Mouse (Mus musculus): ENCODE results near the gene 4930474N05Rik. TPM values are rescaled to one million over a fixed set of nuclear protein-coding genes. Genes with fewer than 3 reads are reported as not detected.

4930474N05Rik gene
- polyA plus RNA-seq (2015; fragmentation: Nextera tagmentation; extraction: Ambion mirVana), result not detected in 2 replicates

DNA sequence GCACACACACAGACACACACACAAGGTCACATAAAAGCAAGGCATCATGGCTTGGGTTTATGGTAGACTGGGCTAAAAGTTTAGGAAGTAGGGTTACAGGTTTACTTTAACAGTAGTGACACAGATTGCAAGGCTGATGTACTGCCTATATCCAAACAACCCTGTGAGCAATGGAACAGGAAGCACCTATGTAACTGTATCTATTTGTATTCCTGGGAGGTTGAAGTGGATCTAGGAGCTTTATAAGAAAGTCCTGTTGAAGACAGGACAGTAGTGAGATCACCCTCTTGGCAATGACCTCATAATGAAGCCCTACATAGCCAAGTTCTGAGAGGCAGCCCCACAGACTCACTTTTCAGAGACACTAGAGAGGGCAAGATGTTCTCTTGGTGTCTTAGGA, at the start of gene 4930474N05Rik:
Gene 4930474N05Rik (plus strand): TSS at position 301 of the 400 bp plus-strand sequence.
- DNase-seq (ENCODE audit: low spot score), result no peak

DNA sequence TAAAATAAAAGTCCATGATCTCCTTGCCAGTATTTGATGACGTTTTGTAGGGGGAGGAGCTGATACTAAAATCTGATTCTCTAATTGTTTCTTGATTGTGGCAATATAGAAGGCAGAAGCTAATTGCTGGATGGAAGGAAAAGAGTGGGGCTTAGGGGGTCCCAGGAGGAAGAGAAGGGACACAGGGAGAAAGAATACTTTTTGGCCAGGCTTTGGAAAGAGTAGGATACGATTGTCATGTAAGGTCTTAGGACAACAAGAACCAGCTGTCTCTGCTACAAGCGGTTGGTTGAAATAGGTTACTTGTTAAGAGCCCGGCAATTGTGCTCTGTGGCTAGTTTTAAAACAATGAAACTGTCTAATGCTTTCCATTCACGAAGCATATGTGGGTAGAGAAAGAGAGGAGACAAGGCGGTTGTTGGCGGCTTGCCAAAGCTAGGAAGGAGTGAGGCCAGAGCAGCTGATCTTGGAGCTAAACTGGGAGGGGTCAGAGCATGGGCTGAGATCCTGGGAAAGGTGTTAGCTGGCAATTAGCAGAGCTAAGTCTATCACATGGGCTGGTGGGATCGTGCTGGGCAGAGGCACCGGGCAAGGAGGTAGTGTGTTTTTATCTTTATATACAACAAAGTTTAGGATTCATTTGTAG, 45.8 kb upstream of the 4930474N05Rik start:
- DNase-seq (ENCODE audit: low spot score), result no peak

DNA sequence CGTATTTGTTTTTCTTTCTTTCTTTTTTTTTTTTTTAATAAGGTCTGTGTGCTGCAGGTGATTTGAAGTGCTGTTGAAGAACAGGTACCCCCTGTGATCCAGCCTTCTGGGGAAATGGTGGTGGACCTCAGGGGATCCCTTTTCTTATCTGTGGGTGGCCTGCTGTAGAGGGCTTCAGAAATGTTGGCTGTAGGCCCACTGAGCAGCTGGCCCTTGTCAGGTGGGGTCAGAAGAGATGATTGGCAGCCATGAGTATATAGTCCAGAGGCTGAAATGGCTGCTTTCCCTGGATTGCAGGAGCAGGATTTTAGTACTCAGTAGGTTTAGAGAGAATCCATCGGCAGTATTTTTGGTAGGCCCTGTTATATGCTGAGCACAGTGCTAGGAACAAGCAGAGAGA, 41.4 kb upstream of the 4930474N05Rik start:
- no peak for DNase-seq (ENCODE audit: low spot score)

DNA sequence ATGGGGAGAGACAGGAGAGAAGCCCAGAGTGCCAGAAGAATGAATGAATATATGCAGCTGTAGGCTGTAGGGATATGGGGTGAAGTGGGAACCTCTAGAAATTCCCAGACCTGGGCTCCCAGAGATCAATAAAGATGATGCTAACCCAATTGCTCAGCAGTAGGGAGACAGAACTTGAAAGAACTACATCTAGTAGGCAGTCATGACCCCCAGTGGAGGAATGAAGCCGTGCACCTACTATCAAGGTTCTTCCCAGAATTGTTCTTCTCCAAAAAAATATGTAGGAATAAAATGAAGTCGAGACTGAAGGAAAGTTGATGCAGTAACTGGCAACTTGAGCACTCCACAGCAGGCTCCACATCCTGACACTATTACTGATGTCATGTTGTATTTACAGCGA, 3.8 kb downstream of the 4930474N05Rik start:
- no peak for DNase-seq (ENCODE audit: low spot score)

DNA sequence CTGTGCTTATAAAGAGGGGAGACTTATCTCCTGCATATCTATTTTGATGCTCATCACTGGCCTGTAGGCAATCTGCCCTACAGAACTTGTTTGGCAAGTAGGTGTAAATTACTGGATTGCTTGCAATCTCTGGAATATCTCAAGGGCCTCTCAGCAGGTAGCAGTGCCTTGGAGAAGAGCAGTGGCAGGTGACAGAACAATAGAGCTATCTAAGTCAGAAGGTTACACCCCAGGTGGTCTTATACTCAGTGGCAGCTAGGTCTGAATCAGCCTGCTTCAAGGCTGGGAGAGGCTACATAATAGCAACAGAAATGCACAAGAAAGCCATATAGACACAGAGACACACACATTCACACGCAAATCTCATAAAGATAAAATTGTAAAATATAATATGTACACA, 4.9 kb downstream of the 4930474N05Rik start:
- DNase-seq (ENCODE audit: low spot score), result no peak

DNA sequence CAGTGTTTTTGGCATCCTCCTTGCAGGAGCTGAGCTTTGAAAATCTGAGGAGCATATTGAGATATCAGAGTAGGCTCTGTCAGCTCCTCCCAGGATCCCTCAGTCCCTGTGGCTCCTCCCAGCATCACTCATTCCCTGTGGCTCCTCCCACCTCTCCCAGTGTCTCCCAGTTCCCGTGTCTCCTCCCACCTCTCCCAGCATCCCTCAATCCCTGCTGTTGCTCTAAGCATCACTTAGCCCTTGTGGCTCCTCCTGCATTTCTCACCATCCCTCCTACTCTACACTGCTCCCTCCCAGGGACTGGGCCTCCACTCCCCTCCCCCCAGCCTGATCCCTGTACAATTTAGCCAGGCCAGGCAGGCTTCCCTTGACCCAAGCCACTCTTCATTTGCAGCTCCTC, 6.0 kb downstream of the 4930474N05Rik start:
- DNase-seq (ENCODE audit: low spot score), result no peak

DNA sequence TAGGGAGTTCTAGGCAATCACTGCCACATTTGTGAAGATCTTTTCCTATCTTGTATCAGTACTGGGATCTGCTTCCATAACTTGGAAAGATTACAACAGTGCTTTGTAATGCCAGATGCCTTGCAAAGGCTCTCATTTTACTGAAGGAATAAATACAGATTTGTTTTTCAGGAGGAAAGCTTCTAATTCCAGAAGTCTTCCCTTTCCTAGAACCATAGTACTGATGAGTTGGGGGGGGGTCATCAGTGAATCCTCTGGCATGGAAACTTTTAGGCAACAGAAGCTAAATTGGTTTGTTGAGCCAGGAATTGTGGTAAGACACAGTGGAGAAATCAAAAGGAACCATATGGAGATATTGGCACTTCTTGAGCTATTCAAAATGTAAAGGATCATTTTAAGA, 19.8 kb downstream of the 4930474N05Rik start:
- DNase-seq (ENCODE audit: low spot score), result no peak

DNA sequence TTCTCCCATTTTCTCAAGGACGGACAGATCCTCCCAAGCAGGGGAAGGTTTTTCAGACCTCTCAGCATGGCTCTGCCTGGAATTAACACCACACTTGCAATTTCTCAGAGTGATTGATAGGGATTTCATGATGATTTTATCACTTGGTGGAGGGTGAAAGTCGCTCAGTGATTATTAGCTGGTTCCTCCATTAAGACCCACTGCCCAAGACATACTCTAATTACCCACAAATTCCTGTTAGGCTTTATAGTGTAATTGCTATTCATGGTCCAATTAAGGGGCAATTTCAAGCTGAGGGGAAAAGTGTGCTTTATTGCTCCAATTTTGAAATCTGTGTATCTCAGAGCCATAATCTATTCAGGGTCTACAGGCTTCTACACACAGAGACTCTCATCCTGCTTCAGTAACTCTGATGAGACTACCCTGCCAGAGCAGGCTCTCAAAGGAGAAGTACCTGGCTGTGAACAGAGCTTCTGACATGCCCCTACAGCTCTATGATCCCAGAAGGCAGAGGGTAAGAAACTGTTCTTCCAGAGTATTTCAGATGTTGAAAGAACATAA, 29.1 kb downstream of the 4930474N05Rik start:
- no peak for DNase-seq (ENCODE audit: low spot score)

DNA sequence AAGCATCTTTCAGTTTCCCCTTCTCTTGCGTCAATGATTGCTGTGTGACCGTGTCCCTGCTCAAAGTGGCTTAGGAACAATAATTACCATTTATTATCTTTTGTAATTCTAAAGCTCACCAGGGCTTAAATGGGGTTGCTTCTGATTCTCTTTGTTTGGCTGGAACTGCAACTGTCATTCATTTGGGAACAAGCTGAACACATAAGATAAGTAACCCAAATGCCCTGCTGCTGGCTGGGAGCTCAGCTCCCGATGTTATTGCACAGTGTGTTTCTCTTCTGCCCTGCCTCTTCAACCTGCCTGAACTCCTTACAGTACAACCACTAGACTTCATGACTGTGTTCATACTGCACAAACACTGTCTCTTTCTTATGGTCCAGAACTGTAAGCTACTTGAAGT, 41.0 kb downstream of the 4930474N05Rik start:
- no peak for DNase-seq (ENCODE audit: low spot score)

DNA sequence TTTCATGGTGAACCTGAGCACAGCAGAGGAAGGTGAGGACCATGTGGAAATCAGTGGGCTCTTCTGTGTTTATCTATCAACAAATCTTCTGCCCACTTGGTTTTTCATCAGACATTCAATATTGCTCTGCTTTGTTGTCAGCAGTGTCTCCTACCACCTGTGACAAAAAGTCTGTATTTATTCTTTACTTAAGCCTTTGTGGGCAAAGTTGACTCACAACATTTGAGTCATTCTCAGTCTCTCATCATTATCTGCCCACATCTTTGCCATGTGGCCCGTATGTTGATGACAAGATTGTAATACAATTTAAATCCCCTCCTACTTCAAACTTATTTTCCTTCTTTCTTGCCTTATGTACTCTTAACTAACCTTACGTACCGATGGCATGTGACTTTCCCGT, 43.0 kb downstream of the 4930474N05Rik start:
- DNase-seq (ENCODE audit: low spot score), result no peak

DNA sequence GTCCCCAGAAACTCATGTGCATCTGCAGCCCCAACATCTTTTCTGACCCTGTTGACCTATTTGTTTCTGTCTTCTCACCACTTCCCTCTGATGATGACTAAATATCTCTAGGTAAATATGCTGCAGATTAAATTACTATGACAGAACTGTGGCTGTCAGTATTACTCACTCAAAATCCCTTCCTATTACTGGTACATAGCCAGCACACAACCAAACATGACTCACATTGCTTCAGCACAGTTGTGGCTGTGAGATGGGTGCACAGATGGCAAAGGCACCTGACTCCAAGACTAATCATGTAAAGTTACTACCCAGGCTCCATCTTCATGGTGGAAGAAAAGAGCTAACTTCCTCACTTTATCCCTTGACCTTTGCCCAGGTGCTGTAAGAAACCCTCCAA, 50.5 kb downstream of the 4930474N05Rik start:
- no peak for DNase-seq (ENCODE audit: low spot score)
